Mouse (Mus musculus) embryo, embryonic 10 days (tissue): ENCODE results near the gene Asprv1.

ENCODE experiments used
- DNase-seq: peaks from one replicate; pipeline ENCODE4 v3.0.0-alpha.2; 2015; ENCODE audit warnings: low spot score

Asprv1 gene

DNA sequence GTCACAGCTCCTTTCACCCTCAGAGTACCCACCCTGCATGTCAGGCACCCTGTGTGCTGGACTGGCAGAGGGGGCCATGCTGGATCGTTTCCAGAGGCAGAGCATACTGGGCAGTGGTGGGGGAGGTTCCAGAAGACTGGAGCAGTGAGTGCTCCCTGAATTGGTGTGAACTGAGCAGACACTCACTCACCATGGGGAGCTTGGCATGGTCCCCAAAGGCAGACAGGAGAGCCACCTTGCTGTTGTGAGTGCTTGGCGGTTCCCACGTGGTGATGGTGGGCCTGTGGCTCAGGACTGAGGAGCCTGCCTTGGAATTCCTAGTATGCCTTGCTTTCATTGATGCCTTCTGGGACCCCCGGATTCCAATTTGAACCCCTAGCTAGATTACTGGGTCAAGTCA is 4.8 kb upstream of the Asprv1 start:
- DNase-seq: no peak

DNA sequence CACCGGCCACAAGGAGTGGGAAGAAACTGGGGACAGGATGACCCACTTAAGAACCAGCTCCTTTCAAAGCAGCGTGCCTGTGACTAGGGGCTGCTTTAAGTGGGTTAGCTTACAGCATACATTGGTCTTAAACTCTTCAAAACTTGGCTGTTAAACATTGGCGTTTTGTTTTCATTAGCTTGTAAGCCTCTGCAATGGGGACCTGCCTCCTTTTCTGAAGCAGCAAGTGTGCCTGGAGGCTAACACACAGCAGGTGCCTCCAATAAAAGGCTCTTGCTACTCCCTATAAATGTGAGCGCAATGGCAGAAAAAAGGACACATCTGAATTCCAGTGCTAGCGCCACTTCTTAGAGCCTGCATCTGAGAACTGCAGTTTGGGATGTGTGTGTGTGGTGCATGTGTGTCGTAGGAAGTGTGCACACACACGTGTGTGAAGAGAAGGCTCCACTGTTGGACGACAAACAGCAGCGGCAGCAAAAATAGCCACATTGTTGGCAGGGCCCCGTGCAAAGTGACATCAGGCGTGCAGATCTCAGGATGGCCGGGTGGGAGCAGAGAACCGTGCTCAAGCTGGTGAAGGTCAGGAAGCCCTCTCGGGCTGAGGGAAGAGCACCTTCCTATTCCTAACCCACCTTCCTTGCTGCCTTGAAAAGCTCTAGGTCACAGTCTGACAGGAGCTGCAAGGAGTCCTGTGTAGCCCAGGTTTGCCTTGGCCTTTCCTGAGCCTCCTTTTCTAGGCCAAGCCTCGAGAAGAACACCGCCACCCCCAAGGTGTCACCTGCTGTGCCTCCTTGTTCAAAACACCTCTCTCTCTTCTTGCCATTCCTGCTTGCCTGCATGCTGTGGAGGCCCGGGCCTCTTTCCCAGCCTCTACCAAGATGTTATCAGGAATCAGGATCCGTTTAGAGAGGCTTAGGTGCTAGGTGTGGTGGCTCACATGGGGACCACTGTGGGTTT is 3.6 kb upstream of the Asprv1 start:
- DNase-seq: no peak

DNA sequence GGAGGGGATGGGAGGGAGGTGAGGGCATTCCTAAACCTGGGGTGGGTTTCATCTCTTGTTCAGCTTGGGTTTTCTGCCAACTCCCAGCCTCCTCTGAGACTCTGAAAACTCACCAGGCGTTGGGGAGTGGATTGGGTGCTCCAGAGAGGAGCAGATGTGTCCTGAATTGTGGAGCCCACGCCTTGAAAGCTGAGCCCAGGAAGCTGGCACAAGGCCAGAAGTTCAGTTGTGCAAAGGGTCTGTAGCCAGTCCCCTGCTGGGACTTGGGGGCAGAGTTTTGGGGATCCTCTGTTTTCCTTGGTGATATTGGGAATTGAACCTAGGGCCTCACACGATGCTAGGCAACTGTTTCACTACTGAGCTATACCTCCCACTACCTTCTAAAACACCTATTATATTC is 2.2 kb downstream of the Asprv1 start:
- DNase-seq: no peak

DNA sequence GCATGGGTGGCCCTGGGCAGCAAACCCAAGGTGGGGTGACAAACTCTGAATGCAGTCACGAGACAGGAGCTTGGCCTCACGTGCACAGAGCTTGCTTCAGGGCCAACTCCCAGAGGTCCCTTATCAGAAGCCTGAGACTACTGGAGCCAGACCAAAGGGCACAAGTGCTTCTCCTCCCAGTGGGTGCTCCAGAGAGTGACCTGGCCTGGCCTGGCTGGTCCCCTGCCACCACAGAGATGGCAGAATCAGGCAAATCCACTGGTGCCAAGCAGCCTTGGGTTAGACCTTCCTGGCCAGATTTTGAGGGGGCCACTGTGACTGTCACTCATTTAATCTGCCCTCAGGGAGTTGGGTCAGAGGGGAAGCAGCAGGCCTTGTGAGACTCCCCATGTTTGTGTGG is 8.5 kb downstream of the Asprv1 start:
- no peak for DNase-seq

DNA sequence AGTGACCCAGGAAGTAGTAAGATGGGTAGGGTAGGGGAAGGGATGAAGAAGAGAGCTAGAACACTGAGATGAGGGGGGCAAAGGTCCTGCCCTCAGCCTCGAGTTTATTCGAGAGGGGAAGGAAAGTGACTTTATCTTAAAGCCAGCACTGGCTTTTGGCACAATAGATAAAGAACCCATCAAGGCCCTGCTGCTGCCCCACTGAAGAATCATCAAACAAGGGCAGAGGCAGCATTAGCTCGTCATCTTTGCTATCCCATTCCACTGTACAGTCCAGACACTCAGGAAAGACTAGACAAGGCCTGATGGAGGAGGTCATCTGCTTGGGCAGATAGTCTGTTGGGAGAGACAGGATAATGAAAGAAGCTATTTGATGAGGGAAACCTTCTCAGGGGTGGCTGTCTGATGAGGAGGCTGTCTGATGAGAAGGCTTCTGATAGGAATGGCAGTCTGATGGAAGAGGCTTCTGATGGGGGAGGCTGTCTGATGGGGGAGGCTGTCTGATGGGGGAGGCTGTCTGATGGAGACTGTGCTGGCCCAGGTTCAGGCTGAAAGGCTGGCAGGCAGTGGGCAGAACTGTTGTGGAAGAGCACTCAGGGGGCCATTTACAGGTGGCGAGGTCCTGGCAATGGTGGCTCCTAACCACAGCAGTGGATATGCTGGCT is 9.3 kb downstream of the Asprv1 start:
- no peak for DNase-seq

DNA sequence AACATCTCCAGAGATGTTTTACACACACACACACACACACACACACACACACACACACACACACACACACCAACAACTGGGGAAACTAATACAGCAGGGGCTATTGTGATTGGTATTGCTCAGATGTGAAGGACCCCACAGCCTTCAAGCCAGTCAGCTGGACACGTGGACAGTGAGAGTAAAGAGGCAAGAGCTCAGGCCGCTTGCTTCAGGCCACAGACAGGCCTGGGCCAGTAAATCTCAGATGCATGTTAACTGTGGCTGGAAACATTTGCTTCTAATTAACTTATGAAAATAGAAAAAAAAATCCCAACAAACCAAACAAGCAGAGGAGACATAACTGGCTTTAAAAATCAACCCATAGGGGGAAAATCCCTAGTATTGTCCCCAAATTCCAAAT is 9.9 kb downstream of the Asprv1 start:
- no peak for DNase-seq

DNA sequence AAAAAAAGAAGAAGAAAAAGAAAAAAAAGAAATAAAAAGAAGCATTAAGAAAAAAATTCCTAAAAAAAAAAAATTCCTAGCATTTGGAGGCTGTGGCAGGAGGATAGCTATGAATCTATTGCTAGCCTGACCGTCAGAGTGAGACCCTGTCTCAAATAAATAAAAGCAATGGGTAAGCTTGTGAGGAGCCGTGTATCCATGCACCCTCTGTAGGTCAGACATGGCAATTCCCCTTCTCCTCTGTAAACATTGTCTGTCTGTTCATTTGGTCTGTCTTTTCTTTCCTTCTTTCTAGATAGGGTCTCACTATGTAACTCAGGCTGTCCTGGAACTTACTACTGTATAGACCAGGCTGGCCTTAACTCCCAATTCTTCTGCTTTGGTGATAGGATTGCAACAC is 10.5 kb downstream of the Asprv1 start:
- DNase-seq: peak; percentile 32

DNA sequence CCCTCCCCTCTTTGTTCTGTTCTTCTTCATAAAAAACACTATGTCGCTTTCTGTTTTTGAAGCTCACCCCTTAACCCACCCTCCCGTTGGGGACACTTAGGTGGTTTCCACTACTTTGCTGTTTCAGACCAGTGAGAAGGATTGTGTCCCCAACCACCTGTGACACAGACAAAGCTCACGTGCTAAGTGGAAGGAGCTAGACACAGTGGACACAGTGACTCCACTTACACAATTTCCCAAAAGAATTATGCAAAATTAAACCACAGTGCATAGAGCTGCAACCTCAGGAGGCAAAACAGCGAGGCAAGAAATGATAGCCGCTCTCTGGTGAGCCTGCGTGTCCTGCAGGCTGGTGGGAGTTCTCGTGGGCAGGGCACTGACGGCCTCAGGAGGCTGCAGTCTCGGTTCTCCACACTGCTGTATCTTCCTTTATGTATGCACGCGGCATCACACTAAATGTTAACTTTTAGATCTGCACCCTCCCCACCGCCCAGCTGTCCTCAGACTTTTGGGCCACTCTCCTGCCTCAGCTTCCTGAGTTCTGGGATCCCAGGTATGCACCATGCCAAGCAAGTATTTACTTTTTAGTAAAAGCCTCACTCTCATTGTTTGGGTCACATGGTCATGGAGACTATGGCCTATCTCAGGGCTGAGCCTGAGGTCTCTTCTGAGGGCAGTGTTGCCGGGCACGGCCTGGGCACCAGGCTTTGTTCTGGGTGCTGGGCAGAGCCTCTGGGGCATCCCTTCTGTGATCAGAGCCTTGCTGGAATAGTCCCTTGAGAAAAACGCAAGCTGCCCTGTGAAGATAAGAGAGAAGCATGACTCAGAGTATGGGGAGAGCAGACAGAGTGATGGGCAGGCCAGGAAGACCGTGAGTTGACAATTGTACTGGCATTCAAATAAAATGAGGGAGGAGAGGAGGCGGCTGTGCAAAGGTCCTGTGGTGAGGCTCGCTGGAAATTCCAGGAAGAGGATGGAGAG is 11.5 kb downstream of the Asprv1 start:
- no peak for DNase-seq

DNA sequence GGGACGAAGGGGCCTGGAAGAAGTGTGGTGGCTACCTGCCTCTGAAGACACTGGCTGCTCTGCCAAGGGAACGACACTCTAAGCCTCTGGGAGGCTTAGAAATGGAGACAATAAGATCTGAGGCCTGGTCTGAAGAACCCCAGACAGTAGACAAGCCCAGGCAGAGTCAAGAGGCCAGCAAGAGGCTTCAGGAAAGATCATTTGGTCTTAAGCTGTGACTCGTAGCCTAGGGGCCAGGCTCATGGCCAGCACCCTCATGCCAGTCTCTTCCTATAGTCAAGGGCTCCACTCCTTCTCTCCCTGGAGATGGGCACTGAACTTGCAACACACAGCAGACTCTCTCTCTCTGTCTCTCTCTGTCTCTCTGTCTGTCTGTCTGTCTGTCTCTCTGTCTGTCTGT is 12.2 kb downstream of the Asprv1 start:
- no peak for DNase-seq

DNA sequence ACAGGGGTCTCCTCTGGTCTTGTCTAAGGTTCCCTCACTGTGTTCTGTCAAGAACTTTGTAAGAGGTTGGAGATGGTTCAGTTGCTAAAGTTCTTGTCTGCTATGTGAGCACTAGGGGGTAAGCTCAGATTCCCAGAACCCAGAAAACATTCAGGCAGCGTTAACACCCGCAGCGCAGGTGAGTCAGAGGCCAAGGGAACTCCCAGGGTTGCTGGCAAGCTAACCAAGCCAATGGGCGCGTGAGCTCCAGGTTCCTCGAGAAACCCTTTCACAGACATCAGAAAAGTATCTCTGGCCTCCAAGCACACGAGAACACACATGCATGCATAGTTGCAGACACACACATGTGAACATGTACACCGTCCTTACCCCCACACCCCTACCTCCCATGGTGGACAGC is 12.8 kb downstream of the Asprv1 start:
- DNase-seq: no peak

DNA sequence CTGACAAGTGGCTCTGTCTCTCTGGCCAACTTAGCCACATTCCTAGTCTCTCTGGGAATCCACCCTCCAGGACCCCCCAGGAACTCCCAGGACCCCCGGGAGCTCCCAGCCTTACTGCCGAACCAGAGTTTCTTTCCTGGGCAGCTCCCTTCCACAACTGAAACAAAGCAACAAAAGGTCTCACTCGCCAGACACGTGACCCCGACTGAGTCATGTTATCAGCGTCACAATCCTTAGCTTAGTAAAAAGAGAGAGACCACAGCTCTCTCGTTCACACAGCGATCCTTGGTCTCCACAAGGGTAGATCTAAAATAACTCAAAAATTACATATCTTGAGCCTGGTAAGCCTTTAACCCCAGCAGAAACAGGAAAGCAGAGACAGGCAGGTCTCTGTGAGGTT is 13.8 kb downstream of the Asprv1 start:
- DNase-seq: no peak

DNA sequence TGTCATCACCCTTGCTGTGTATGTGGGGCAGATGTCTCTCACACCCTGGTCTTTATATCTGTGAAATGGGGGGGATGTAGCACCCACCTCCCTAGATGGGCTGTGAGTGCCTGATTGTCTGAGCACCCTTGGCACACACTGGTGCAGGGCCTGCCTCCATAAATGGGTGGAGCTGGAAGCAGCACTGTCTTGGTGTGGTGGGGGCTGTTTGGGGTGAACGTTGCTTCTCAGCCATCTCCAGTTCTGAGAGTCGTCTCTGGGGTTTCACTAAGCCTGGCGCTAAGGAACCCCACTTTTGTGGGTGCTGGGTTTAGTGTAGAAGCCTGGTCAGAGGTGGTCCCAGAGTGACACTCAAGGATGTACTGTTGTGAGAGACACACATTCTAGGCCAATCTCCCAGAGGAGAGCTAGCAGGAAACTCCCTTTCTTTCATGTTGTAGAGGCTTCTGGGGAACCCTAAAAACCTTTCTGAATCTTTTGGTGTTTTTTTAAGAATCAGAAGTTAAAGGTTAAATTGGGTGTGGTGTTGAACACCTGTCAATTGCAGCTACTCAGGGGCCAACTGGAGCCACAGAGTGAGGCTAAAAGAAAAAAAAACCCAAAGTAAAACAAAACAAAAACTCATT is 16.9 kb downstream of the Asprv1 start:
- no peak for DNase-seq

DNA sequence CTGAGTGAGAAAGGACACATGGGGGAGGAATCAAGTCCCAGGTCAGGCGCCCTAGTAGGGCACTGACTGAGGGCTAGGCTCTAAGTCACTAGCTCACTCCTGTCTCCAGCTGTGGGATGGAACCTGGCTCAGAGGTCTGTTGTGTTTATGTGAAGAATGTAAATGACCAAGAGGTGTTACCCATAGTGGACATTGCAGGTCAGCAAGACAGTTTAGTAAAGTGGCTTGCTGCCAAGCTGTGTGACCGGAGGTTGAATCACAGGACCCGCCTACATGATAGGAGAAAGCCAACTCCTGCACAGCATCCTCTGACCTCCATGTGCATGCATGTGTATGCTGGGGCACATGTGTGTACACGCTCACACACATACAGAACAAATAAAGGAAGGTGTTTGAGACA is 17.6 kb downstream of the Asprv1 start:
- no peak for DNase-seq

DNA sequence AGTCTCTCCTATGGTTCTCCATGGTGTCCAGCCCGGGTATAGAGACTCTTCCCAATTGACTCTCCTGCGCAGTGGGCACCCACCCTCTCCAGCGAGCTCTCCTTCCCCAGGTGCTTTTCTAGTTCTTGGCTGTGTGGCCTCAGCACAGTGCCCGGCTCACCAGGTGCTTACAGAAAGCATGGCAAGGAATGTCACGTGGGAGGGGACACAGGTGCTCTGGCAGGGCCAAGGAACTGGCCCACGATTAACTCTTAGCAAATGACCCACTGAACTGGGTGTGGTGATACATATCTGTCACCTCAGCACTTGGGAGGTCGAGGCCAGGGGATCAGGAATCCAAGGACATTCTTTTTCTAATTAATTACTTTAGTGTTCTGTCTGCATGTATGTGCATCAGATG is 18.2 kb downstream of the Asprv1 start:
- no peak for DNase-seq

DNA sequence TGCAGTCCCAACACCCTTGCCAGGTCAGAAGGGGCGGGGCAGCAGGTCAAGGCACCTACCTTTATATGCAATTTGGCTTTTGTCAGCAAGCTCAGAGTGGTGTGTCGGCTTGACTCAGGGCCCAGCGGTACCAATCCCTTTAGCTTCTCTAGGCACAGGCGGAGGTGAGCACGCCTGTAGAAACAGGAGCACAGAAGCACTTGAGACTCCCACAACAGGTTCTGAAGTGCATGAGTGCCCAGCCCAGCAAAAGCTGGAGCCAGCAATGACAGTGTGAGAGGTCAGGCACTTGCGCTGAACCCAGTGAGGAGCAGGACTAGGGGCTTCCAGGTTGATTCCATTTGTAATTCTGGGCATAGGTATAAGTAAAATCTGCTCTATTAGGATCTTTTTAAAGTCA is 25.1 kb downstream of the Asprv1 start:
- no peak for DNase-seq

DNA sequence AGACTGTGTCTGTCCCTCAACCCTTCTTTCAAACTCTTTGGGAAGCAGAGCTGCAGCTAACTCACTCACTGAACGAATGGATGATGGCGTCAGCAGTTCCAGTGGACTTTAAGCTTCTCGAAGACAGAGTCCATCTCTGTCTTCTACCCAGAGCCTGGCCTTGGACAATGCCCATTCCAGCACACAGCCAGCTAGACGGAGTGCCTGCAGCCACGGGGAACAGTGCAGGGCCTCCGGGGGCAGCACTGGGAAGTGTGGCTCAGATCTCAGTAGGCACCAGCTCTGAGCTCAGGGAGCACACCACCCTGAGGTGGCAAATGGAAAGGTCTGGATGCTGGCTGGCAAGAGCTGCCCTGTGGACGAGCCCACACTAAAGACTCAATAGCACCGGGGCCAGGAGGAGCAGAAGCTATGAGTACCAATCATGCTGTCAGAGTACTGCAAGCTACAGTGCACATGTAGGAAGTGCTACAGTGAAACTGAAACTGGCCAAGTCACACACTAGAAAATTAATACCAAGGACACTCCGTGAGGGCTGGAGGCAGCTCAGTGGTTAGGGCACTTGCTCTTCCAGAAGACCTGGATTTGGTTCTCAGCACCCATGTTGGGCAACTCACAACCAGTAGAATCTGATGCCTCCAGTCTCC is 26.4 kb downstream of the Asprv1 start:
- no peak for DNase-seq

DNA sequence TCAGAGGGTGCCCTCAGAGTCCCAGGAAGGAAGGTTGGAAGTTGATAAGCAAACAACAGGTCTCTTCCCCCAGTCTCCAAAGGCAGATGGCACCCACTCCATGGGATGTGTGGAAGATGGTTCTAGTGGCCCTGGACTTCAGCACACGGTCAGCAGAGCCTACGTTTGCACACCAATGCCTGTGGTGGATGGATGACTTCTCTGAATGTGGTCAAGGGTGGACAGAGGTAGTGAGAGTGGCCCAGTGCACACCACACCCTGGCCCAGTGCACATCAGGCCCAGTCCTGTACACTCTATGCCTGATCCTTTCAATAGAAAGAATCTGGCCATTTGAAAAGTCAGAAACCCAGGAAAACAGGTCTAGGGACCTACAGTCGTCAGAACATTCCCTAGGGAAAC is 30.5 kb downstream of the Asprv1 start:
- DNase-seq: no peak

DNA sequence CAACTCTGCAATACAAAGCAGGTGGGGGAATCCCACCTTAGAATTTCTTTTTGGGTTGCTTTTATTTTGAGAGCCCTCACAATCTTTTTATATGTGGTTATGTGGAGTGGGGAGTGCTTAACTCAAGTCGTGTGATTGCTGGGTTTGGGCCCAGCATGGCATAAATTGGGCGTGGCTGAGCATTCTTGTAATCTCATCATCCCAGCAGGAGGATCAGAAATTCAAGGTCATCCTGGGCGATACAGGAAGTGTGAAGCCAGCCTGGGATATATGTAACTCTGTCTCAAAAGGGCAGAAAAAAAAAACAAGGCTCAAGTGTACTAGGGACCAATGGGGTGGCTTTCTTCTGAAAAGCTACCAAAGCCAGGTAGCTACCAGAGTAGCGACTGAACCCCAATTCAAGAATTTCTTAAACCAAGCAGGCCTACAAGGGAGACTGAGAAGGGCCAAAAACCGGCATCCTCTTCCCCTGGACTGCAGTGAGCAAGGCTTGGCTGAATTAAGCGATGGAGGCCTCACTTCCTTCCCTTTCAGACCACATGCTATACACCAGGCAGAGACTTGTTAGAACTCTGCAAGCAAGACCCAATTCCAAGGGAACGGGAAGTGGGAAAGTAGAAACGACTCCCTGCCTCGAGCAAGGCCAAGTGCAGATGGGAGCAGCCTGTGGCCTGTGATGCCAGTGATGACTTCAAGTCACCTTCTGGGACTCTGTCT is 32.4 kb downstream of the Asprv1 start:
- no peak for DNase-seq

DNA sequence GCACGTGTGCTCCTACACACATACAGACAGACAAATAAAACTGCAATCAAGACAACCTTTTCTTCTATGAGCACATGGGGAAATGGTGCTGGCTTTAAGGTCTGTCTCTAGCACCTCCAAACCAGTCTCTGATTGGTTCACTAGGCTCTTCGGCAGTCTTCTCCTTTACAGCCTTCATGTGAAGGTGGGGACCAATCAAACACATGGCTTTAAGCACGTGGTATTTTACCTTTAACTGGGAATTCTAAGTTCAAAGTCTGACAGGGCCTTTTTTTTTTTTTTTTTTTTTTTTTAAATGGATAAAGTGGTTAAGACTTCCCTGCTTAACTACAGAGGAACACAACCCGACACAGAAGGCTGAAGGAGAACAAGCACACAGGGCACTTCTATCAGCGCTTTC is 37.1 kb downstream of the Asprv1 start:
- DNase-seq: no peak

DNA sequence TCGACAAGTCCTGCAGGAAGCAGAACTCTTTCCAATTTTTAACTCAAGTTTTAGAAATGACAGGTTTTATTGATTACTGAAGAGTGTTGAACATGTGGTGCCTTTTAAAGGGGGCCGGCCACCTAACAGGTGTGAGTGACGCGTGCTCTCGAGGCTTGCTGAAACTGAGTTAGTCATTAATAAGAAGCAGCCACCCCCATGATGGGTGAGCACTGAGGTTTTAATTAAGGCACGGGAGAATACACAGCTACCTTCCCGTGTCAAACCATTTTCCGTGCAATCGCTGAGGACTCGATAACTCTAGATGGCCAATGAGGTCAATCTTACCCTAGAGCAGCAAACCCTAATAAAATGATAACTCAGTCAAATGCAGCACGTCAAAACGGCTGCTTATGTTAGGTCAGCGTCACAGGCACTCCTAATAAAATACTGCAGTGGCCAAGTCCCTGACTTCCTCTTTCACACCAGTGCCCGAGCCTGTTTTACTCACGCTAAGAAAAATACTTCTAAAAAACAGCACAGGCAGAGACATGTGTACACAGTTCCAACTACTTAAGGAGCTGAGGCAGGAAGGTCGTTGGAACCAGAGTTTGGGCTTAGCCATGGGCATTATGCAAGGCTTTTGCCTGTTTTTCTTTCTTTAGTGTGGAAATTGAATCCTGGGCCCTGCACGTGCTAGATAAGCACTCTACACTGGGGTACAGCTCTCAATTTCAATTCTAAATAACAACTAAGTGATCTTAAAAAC is 37.8 kb downstream of the Asprv1 start:
- no peak for DNase-seq
